Mouse (Mus musculus) forebrain, embryonic 12.5 days (tissue): Measurements from ENCODE around the gene Col18a1. TPM values are rescaled to one million over a fixed set of nuclear protein-coding genes. Genes with fewer than 3 reads are reported as not detected.

Experiments used
- ATAC-seq: fragments of 200-750 bp; cut with Nextera tagmentation; 2 replicates; pipeline ENCODE4 v1.8.0; 2017; ENCODE audit warnings: moderate TSS enrichment; ENCODE audit not compliant: low FRiP score
- H3K27ac ChIP-seq: fragments of 300-500 bp; sonication (generic); 2 replicates; pipeline ENCODE4 v1.5.1; 2016; ENCODE audit warnings: mild to moderate bottlenecking
- H3K27me3 ChIP-seq: fragments of 300-500 bp; sonication (generic); 2 replicates; pipeline ENCODE4 v1.6.1; 2016; ENCODE audit warnings: mild to moderate bottlenecking
- H3K36me3 ChIP-seq: fragments of 300-500 bp; sonication (generic); replicated peaks from 2 replicates; pipeline ENCODE4 v1.6.1; 2016; ENCODE audit warnings: mild to moderate bottlenecking
- H3K4me1 ChIP-seq: fragments of 300-500 bp; sonication (generic); 2 replicates; pipeline ENCODE4 v1.6.1; 2016
- H3K4me2 ChIP-seq: fragments of 300-500 bp; sonication (generic); 2 replicates; pipeline ENCODE4 v1.6.1; 2016; ENCODE audit warnings: mild to moderate bottlenecking, moderate library complexity
- H3K4me3 ChIP-seq: fragments of 300-500 bp; sonication (generic); replicated peaks from 2 replicates; pipeline ENCODE4 v1.5.1; 2016; ENCODE audit warnings: mild to moderate bottlenecking
- H3K9ac ChIP-seq: fragments of 300-500 bp; sonication (generic); 2 replicates; pipeline ENCODE4 v1.6.1; 2016; ENCODE audit warnings: mild to moderate bottlenecking
- H3K9me3 ChIP-seq: fragments of 300-500 bp; sonication (generic); 2 replicates; pipeline ENCODE4 v1.6.1; 2016
- WGBS: fragments of 180-500 bp; shearing (Covaris S2); methylation state at CpG from one replicate; pipeline ENCODE4 v1.1.7; 2016; 5-methylcytosine and 5-hydroxymethylcytosine counted together
- polyA plus RNA-seq: library from polyadenylated mRNA; unstranded; fragments of >200 nt; fragmentation: Nextera tagmentation; extraction: Ambion mirVana; gene quantifications from 2 replicates; pipeline ENCODE4 v1.2.1, GENCODE M21; 2016

Col18a1 gene
- polyA plus RNA-seq, 1 experiment from 2014 or later, result 83.1 TPM

DNA sequence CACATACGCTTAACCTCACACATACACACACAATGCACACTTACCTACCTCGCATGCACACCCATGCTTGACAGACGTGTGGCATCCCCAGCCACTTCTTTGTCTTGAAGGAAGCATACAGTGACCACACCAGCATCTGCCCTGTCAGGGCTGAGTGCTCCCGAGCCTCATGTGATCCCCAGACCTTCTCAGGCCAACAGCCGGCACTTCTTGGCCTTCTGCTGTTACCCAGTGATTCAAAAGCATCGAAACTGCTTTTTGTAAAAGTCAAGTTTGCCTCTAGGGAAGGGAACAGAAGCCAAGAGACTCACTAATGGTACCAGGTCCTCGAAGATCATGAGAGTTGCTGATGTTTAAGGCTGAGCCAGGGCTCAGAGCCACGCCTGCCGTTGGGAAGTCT lies 33.9 kb upstream of the Col18a1 start:
- no peak overlapping the region for H3K4me2 ChIP-seq
- H3K4me1 ChIP-seq, result peaks cover 6% of the 10 kb centered on the region; the same call in 1 of the 2 replicates
- H3K27ac ChIP-seq, result no peak overlapping the region
- H3K27me3 ChIP-seq, result no peaks in the 10 kb centered on the region
- ATAC-seq, result no peak
- no peak overlapping the region for H3K4me3 ChIP-seq
- no peaks in the 10 kb centered on the region for H3K36me3 ChIP-seq
- no peak overlapping the region for H3K9ac ChIP-seq
- no peaks in the 10 kb centered on the region for H3K9me3 ChIP-seq
- 89% methylated on average over 9 of the region's 9 CpGs for WGBS

DNA sequence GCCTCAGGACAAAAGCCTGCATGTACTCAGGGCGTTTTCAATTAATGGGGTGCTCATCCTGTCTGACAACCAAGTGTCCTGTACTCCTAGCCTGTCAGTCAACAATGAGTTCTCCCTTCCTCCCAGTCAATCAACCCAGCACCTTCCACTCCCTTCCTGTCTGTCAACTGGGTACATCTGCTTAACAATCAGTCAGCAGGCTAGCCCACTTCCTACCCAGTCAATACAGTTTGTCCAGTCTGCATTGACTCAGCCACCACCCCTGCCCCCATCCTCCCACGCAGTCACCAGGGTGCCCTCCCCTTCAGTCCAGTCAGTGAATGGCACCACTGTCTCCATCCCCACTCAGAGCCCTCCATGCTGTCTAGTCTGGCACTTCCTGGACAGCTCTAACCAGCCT lies 32.9 kb upstream of the Col18a1 start:
- Histone ChIP-seq H3K9me3 (no peaks in the 10 kb centered on the region), H3K27me3 (no peaks in the 10 kb centered on the region), H3K36me3 (no peaks in the 10 kb centered on the region), H3K4me2 (no peak overlapping the region), H3K27ac (no peak overlapping the region), H3K4me3 (no peak overlapping the region), H3K9ac (no peak overlapping the region), H3K4me1 (peaks cover 6% of the 10 kb centered on the region; the same call in 1 of the 2 replicates)
- WGBS, result 74% methylated on average over 2 of the region's 2 CpGs
- no peak for ATAC-seq

DNA sequence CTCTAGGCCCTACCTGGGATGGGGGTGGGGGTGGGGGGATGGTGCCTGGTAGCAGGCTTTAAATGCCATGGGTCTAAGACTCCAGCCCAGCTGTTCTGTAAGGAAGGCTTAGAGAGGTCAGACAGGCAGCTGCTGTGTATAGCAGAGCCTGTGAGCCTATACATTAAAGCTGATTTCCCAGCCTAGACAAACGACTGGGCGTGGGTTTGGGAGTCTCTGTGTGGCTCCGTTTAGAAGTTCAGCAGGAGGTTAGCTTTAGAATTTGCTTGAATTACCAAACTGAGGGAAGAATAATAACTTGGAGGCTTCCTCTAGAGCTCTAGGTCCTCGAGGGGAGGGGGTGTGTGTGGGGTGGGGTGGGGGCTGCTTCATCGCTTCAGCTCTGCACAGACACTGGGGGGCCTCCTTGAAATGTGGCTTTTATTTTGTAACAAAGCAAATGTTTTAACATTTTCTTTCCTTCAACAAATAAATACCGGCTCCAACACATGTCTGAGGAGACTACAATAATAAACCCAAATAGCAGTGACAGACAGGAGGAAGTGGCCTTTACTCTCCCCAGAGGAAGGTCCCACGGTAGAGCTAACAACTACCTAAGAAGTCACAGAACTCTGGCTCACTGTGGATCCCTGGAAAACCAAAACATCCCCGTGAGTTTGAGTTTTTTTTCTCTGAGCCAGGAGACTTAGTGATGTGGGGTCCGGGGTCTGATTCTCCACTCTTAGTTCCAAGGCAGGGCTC lies 31.3 kb upstream of the Col18a1 start:
- H3K9me3 ChIP-seq, result no peaks in the 10 kb centered on the region
- 17% methylated on average over 9 of the region's 9 CpGs for WGBS
- 0 out of 2 replicates have a peak overlapping the region, but pooled peaks have one; percentile 42 for H3K27ac ChIP-seq
- H3K36me3 ChIP-seq, result no peaks in the 10 kb centered on the region
- no peaks in the 10 kb centered on the region for H3K27me3 ChIP-seq
- no peak overlapping the region for H3K4me2 ChIP-seq
- H3K4me3 ChIP-seq, result no peak overlapping the region
- peaks cover 6% of the 10 kb centered on the region; the same call in 1 of the 2 replicates for H3K4me1 ChIP-seq
- H3K9ac ChIP-seq, result no peak overlapping the region
- ATAC-seq, result 0 out of 2 replicates have a peak, but pooled peaks have one; percentile 36

DNA sequence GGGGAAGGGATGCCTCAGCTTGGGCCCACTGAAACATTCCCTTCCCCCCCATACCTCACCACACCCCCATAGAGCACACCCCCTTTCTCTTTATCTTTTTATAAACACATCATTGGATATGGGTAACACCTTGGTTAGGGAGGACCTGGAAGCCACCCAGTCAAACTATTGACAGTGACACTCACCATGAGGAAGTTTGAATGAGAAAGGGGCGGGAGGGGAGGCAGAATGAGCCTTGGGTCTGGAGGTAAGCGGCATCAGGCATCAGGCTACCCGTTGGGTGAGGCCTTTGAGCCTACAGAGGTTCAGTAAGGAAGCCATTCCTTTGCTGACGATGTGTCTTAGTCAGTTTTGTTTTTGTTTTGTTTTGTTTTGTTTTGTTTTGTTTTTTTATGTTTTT lies 30.3 kb upstream of the Col18a1 start:
- H3K4me1 ChIP-seq, result peaks cover 8% of the 10 kb centered on the region
- ATAC-seq, result no peak
- H3K27ac ChIP-seq, result no peak overlapping the region
- no peak overlapping the region for H3K9ac ChIP-seq
- no peaks in the 10 kb centered on the region for H3K36me3 ChIP-seq
- H3K27me3 ChIP-seq, result no peaks in the 10 kb centered on the region
- no peak overlapping the region for H3K4me2 ChIP-seq
- H3K4me3 ChIP-seq, result no peak overlapping the region
- 76% methylated on average over 4 of the region's 4 CpGs for WGBS
- no peaks in the 10 kb centered on the region for H3K9me3 ChIP-seq

DNA sequence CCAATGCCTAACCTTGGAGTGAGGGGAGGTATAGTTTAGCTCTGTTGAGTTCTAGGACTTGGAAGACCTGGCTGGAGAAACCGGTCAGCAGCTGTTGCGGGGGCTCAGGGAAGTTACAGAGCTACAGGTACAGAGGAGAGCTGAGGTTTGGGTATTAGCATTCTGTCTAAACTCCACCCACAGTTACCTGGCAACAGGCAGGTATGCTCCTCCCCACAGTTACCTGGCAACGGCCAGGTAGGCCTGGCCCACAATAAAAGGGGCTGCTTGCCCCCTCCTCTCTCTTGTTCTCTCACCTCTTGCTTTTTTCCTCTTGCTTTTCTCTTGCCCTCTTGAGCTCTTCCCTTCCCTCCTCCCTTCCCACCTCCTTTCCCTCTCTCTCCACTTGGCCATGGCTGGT lies 29.8 kb upstream of the Col18a1 start:
- H3K27me3 ChIP-seq, result no peaks in the 10 kb centered on the region
- no peak overlapping the region for H3K9ac ChIP-seq
- peaks cover 14% of the 10 kb centered on the region for H3K4me1 ChIP-seq
- H3K27ac ChIP-seq, result no peak overlapping the region
- no peak overlapping the region for H3K4me2 ChIP-seq
- H3K9me3 ChIP-seq, result no peaks in the 10 kb centered on the region
- no peak for ATAC-seq
- no peaks in the 10 kb centered on the region for H3K36me3 ChIP-seq
- no peak overlapping the region for H3K4me3 ChIP-seq
- WGBS, result 81% methylated on average over 3 of the region's 3 CpGs

DNA sequence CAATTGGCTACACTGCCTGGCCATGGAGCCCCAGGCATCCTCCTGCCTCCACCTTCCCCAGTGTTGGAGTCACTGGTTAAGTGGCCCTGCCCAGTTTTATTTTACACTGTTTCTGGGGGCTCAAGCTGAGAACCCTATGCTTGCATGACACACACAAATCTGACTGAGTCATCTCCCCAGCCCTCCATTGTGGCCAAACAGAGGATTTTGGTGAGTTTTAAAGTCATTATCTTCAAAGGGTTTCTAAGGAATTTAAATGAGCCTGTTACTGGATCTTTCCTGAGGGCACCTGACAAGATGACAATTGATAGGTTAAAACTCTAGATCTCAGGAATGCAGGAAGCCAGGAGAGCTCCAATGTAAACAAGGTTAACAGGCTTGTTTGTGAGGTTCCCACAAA lies 27.1 kb upstream of the Col18a1 start:
- Histone ChIP-seq H3K4me3 (no peak overlapping the region), H3K9ac (no peak overlapping the region), H3K27ac (no peak overlapping the region), H3K27me3 (no peaks in the 10 kb centered on the region), H3K4me1 (peaks cover 29% of the 10 kb centered on the region), H3K9me3 (no peaks in the 10 kb centered on the region), H3K4me2 (no peak overlapping the region), H3K36me3 (no peaks in the 10 kb centered on the region)
- no peak for ATAC-seq

DNA sequence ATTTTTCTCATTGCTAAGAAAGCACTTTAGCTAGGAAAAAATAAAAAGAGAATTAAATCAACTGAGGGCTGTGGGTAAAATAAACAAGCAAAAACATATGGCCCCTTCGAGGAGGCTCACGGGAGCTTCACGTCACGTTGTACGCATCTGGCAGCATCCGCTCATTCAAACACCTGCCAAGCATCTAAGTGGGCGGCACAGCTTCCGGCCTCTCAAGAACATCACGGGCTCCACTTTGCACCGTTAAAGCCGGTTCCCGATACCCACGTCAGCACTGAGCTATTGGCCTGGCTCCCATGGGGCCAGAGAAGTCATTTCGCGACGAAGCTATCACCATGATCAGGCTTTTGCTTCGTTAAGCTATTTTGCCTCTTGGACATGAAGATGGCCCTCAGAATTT lies 26.4 kb upstream of the Col18a1 start:
- ATAC-seq, result no peak
- no peaks in the 10 kb centered on the region for H3K9me3 ChIP-seq
- peaks cover 29% of the 10 kb centered on the region for H3K4me1 ChIP-seq
- no peak overlapping the region for H3K9ac ChIP-seq
- H3K27ac ChIP-seq, result no peak overlapping the region
- 89% methylated on average over 17 of the region's 17 CpGs for WGBS
- no peaks in the 10 kb centered on the region for H3K36me3 ChIP-seq
- no peak overlapping the region for H3K4me3 ChIP-seq
- H3K27me3 ChIP-seq, result no peaks in the 10 kb centered on the region
- H3K4me2 ChIP-seq, result no peak overlapping the region

DNA sequence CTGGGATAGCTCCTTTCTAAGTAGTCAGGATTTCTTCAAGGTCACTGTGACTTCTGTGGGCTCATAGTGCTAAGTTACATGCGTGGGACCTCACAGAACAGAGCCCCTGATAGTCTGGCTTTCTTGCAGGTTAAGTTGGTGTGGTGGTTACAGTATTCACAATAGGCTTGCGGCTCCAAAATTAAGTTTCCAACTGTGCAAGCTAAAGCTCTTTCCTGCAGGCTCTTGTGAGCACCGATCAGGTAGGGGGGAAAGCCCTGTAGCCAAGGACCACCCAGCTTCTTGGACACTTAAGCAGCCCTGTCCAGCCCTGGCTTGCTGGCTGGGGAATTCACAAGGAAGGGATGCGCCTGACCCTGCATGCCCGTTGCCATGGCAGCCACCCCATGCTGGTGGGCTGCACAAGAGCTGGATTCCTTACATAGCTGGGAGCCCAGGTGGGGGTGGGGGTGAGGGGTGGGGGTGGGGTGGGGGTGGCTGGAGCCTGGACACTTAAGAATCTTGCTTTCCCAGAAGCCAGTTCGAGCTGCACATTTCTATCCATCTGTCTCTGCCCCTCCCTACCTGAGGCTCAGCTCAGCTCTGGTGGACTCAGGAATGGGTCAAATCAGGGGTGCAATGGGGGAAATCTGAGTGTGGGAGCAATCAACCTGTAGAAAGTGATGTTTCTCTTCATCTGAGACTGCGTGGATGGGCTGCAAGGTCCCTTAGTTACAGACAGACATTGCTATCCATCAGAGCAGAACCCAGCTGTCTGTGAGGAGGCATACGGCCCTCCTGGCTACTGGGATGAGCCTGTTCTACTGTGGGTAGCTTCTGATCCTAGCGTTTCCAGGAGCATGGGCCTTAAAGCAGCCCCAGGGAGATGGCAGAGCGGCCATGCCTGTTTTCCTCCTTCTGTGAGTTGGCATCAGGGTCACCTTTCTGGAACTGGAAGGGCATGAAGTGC lies 24.9 kb upstream of the Col18a1 start:
- Histone ChIP-seq H3K36me3 (no peaks in the 10 kb centered on the region), H3K4me1 (peaks cover 23% of the 10 kb centered on the region), H3K4me3 (no peak overlapping the region), H3K9ac (no peak overlapping the region), H3K4me2 (no peak overlapping the region; the same call in 1 of the 2 replicates), H3K27ac (peak overlapping the region; percentile 69), H3K9me3 (no peaks in the 10 kb centered on the region), H3K27me3 (no peaks in the 10 kb centered on the region)
- peak; percentile 87 for ATAC-seq
- WGBS, result 15% methylated on average over 10 of the region's 10 CpGs

DNA sequence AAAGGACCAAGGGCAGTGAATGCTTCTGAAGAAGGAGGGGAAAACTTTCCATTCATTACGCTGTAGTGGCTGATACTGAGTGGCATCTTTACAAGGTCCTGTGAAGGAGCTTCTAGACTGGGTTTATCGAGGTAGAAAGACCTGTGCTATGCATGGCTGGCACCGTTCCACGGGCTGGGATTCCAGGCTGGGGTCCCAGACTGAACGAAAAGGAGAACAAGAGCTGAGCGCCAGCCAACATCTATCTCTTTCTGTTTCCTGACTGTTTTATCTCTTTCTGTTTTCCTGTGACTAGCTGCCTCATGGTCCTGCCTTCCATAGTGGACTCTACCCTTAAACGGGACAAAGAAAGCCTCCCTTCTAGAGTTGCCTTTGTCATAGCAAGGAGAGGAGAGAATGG lies 21.1 kb upstream of the Col18a1 start:
- no peak for ATAC-seq
- no peaks in the 10 kb centered on the region for H3K9me3 ChIP-seq
- no peaks in the 10 kb centered on the region for H3K36me3 ChIP-seq
- WGBS, result 86% methylated on average over 7 of the region's 7 CpGs
- peaks cover 23% of the 10 kb centered on the region for H3K4me1 ChIP-seq
- H3K4me3 ChIP-seq, result no peak overlapping the region
- H3K4me2 ChIP-seq, result no peak overlapping the region
- no peak overlapping the region for H3K27ac ChIP-seq
- no peaks in the 10 kb centered on the region for H3K27me3 ChIP-seq
- no peak overlapping the region for H3K9ac ChIP-seq

DNA sequence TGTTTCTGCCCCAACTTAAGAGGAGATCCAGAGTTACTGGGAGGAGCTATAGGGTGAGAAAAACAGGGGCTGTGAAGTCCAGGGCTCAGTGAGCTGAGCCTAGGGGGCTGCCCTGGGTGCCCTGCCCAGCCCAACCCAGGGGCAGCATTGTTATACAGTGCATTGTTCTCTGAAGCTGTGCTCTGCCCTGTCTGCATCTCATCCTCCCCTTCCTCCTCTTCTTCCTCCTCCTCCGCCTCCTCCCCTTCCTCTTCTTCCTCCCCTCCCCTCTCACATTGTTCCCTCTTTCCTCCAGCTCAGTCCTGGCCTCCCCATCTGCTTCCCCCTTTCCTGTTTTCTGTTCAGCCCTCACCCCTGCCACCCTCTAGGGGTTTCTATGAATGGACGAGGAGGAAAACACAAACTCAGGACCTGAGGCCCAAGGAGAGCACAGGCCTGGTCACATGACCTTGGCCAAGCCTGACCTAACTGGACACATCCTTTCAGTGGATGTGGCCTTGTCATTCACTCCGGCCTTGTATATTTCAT lies 16.5 kb upstream of the Col18a1 start:
- Histone ChIP-seq H3K36me3 (no peaks in the 10 kb centered on the region), H3K4me3 (no peak overlapping the region), H3K27me3 (no peaks in the 10 kb centered on the region), H3K4me1 (no peaks in the 10 kb centered on the region), H3K4me2 (no peak overlapping the region), H3K9me3 (no peaks in the 10 kb centered on the region), H3K9ac (no peak overlapping the region), H3K27ac (no peak overlapping the region)
- ATAC-seq, result no peak
- 72% methylated on average over 3 of the region's 3 CpGs for WGBS

DNA sequence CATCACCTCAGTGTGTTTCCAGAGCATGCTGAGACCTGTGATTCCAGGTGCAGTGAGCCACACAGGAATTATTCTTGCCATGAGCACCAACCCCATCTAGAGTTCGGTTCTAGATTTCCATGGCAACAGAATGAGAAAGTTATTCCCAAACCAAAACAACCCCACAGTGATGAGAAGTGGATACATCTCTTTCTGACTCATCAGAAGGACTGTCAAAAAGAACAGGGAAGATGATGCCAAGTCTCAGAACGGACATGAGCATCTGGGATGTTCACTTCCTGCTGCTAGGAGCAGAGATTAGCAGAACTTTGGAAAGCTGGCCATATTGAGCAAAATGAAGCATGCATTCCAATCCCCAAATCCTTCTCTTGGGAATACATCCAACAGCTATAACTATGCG lies 13.8 kb upstream of the Col18a1 start:
- H3K4me1 ChIP-seq, result no peaks in the 10 kb centered on the region
- WGBS, result 91% methylated on average over 3 of the region's 3 CpGs
- no peaks in the 10 kb centered on the region for H3K9me3 ChIP-seq
- no peak overlapping the region for H3K9ac ChIP-seq
- no peak overlapping the region for H3K4me2 ChIP-seq
- no peak overlapping the region for H3K27ac ChIP-seq
- no peak for ATAC-seq
- H3K36me3 ChIP-seq, result no peaks in the 10 kb centered on the region
- H3K4me3 ChIP-seq, result no peak overlapping the region
- no peaks in the 10 kb centered on the region for H3K27me3 ChIP-seq

DNA sequence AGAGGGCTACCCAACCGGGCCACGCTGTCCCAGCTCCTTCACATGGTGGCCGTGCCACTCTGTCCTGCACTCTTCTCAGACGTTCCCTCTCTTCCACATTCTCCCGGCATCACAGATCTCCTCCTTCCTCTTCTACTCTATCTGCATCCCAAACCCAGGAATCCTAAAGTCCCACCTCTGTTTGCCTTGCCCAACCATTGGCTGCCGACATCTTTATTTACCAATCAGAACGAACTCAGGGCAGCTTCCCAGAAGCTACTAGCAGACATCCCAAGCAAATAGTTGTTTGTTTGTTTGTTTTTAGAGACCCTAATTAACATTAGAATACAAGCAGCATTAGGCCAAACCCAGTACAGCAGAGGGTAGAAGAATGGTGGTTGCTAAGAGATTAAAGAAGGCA lies 12.3 kb upstream of the Col18a1 start:
- WGBS, result 87% methylated on average over 7 of the region's 7 CpGs
- no peak overlapping the region for H3K4me2 ChIP-seq
- no peak overlapping the region for H3K9ac ChIP-seq
- H3K27me3 ChIP-seq, result no peaks in the 10 kb centered on the region
- no peaks in the 10 kb centered on the region for H3K9me3 ChIP-seq
- no peaks in the 10 kb centered on the region for H3K4me1 ChIP-seq
- no peak overlapping the region for H3K27ac ChIP-seq
- H3K4me3 ChIP-seq, result no peak overlapping the region
- H3K36me3 ChIP-seq, result no peaks in the 10 kb centered on the region
- ATAC-seq, result no peak
